Mouse (Mus musculus) limb, embryonic 11.5 days (tissue): ENCODE data around the gene Manba. TPM values are rescaled to one million over a fixed set of nuclear protein-coding genes. Genes with fewer than 3 reads are reported as not detected.

Source experiments
- ATAC-seq: fragments of 200-750 bp; cut with Nextera tagmentation; 2 replicates; pipeline ENCODE4 v1.8.0; 2017; ENCODE audit warnings: low read depth; ENCODE audit not compliant: insufficient number of reproducible peaks, low FRiP score, low TSS enrichment
- DNase-seq: peaks from one replicate; pipeline ENCODE4 v3.0.0-alpha.2; 2015; ENCODE audit warnings: low spot score
- H3K27ac ChIP-seq: fragments of 300-500 bp; sonication (generic); replicated peaks from 2 replicates; pipeline ENCODE4 v1.5.1; 2014; ENCODE audit warnings: low read depth, mild to moderate bottlenecking, low read length
- H3K27me3 ChIP-seq: fragments of 300-500 bp; sonication (generic); 2 replicates; pipeline ENCODE4 v1.6.1; 2014; ENCODE audit warnings: mild to moderate bottlenecking, low read length, mixed read lengths; ENCODE audit not compliant: control insufficient read depth, insufficient read depth
- H3K36me3 ChIP-seq: fragments of 300-500 bp; sonication (generic); 2 replicates; pipeline ENCODE4 v1.6.1; 2014; ENCODE audit warnings: mild to moderate bottlenecking, low read length, moderate library complexity, mixed read lengths; ENCODE audit not compliant: control insufficient read depth, insufficient read depth
- H3K4me1 ChIP-seq: fragments of 300-500 bp; sonication (generic); 2 replicates; pipeline ENCODE4 v1.6.1; 2014; ENCODE audit warnings: low read length, mixed read lengths; ENCODE audit not compliant: control insufficient read depth, insufficient read depth
- H3K4me2 ChIP-seq: fragments of 300-500 bp; sonication (generic); 2 replicates; pipeline ENCODE4 v1.6.1; 2014; ENCODE audit warnings: low read depth, mild to moderate bottlenecking, moderate library complexity; ENCODE audit not compliant: severe bottlenecking
- H3K4me3 ChIP-seq: fragments of 300-500 bp; sonication (generic); 2 replicates; pipeline ENCODE4 v1.5.1; 2014; ENCODE audit warnings: low read depth, low read length
- H3K9ac ChIP-seq: fragments of 300-500 bp; sonication (generic); 2 replicates; pipeline ENCODE4 v1.6.1; 2014; ENCODE audit warnings: mild to moderate bottlenecking, low read length
- H3K9me3 ChIP-seq: fragments of 300-500 bp; sonication (generic); 2 replicates; pipeline ENCODE4 v1.6.1; 2016; ENCODE audit warnings: low read length; ENCODE audit not compliant: control insufficient read depth
- WGBS: fragments of 180-500 bp; shearing (Covaris S2); extraction: QIAGEN DNeasy Blood & Tissue Kit; methylation state at CpG from one replicate; pipeline ENCODE4 v1.1.7; 2014; 5-methylcytosine and 5-hydroxymethylcytosine counted together
- polyA plus RNA-seq: library from polyadenylated mRNA; unstranded; fragments of >200 nt; fragmentation: Nextera tagmentation; extraction: Ambion mirVana; gene quantifications from 2 replicates; pipeline ENCODE4 v1.2.1, GENCODE M21; 2014

The Manba gene
- polyA plus RNA-seq, 1 experiment from 2014 or later = 4.1 TPM

GRCm38 (mm10) chr3:135510372-135510771, 25.0 kb downstream of the Manba start:
- ATAC-seq = no peak
- WGBS = 94% methylated on average over 3 of the region's 3 CpGs

GRCm38 (mm10) chr3:135511683-135512082, 26.3 kb downstream of the Manba start:
- no peaks in the 10 kb centered on the region for H3K4me1 ChIP-seq
- ATAC-seq (no peak), DNase-seq (no peak)
- H3K4me3 ChIP-seq = no peak overlapping the region
- H3K27me3 ChIP-seq = no peaks in the 10 kb centered on the region
- H3K36me3 ChIP-seq = no peaks in the 10 kb centered on the region
- no peak overlapping the region for H3K27ac ChIP-seq
- no peaks in the 10 kb centered on the region for H3K9me3 ChIP-seq
- H3K9ac ChIP-seq = no peak overlapping the region
- 52% methylated on average over 11 of the region's 11 CpGs for WGBS
- H3K4me2 ChIP-seq = no peak overlapping the region

More at GRCm38 (mm10) chr3:135510372-135510771, 25.0 kb downstream of the Manba start:
- H3K4me2 ChIP-seq = no peak overlapping the region
- no peaks in the 10 kb centered on the region for H3K9me3 ChIP-seq
- no peak for DNase-seq
- no peaks in the 10 kb centered on the region for H3K4me1 ChIP-seq
- no peaks in the 10 kb centered on the region for H3K36me3 ChIP-seq
- H3K4me3 ChIP-seq = no peak overlapping the region
- no peak overlapping the region for H3K27ac ChIP-seq
- no peaks in the 10 kb centered on the region for H3K27me3 ChIP-seq
- H3K9ac ChIP-seq = no peak overlapping the region

GRCm38 (mm10) chr3:135513270-135513669, 27.9 kb downstream of the Manba start:
- H3K36me3 ChIP-seq = no peaks in the 10 kb centered on the region
- H3K9me3 ChIP-seq = no peaks in the 10 kb centered on the region
- WGBS = 52% methylated on average over 11 of the region's 11 CpGs
- no peak overlapping the region for H3K27ac ChIP-seq
- DNase-seq = no peak
- H3K4me1 ChIP-seq = no peaks in the 10 kb centered on the region
- no peak for ATAC-seq
- H3K9ac ChIP-seq = no peak overlapping the region
- no peaks in the 10 kb centered on the region for H3K27me3 ChIP-seq
- H3K4me3 ChIP-seq = no peak overlapping the region
- H3K4me2 ChIP-seq = no peak overlapping the region

GRCm38 (mm10) chr3:135513800-135514425, 28.5 kb downstream of the Manba start:
- 80% methylated on average over 14 of the region's 14 CpGs for WGBS
- Histone ChIP-seq H3K27ac (no peak overlapping the region), H3K4me1 (no peaks in the 10 kb centered on the region), H3K27me3 (no peaks in the 10 kb centered on the region), H3K4me3 (no peak overlapping the region), H3K36me3 (no peaks in the 10 kb centered on the region), H3K4me2 (no peak overlapping the region), H3K9me3 (no peaks in the 10 kb centered on the region), H3K9ac (no peak overlapping the region)
- ATAC-seq = no peak
- DNase-seq = no peak

GRCm38 (mm10) chr3:135515246-135515645, 29.8 kb downstream of the Manba start:
- no peak overlapping the region for H3K4me3 ChIP-seq
- no peak overlapping the region for H3K9ac ChIP-seq
- no peak overlapping the region for H3K4me2 ChIP-seq
- ATAC-seq = no peak
- H3K27me3 ChIP-seq = no peaks in the 10 kb centered on the region
- no peaks in the 10 kb centered on the region for H3K36me3 ChIP-seq
- H3K4me1 ChIP-seq = no peaks in the 10 kb centered on the region
- no peaks in the 10 kb centered on the region for H3K9me3 ChIP-seq
- no peak overlapping the region for H3K27ac ChIP-seq
- no peak for DNase-seq
- 81% methylated on average over 5 of the region's 5 CpGs for WGBS

GRCm38 (mm10) chr3:135516891-135517290, 31.5 kb downstream of the Manba start:
- H3K4me2 ChIP-seq = no peak overlapping the region
- no peaks in the 10 kb centered on the region for H3K27me3 ChIP-seq
- no peaks in the 10 kb centered on the region for H3K9me3 ChIP-seq
- no peak overlapping the region for H3K9ac ChIP-seq
- no peaks in the 10 kb centered on the region for H3K4me1 ChIP-seq
- no peak for DNase-seq
- no peak overlapping the region for H3K27ac ChIP-seq
- 77% methylated on average over 6 of the region's 6 CpGs for WGBS
- no peak for ATAC-seq
- no peaks in the 10 kb centered on the region for H3K36me3 ChIP-seq
- no peak overlapping the region for H3K4me3 ChIP-seq

- no peaks in the 10 kb centered on the region for H3K36me3 ChIP-seq
- no peaks in the 10 kb centered on the region for H3K4me1 ChIP-seq
- no peak overlapping the region for H3K27ac ChIP-seq
- no peak overlapping the region for H3K9ac ChIP-seq
- H3K4me2 ChIP-seq = no peak overlapping the region
- DNase-seq (no peak), ATAC-seq (no peak)
- no peaks in the 10 kb centered on the region for H3K27me3 ChIP-seq
- H3K9me3 ChIP-seq = no peaks in the 10 kb centered on the region
- 71% methylated on average over 5 of the region's 5 CpGs for whole genome bisulfite sequencing
- no peak overlapping the region for H3K4me3 ChIP-seq
These were observed 33.5 kb downstream of the Manba start for GRCm38 (mm10) chr3:135518882-135519281.

GRCm38 (mm10) chr3:135519584-135519983, 34.2 kb downstream of the Manba start:
- H3K4me1 ChIP-seq = no peaks in the 10 kb centered on the region
- WGBS = 71% methylated on average over 6 of the region's 6 CpGs
- no peak overlapping the region for H3K9ac ChIP-seq

GRCm38 (mm10) chr3:135521963-135522362, 36.6 kb downstream of the Manba start:
- WGBS = 63% methylated on average over 4 of the region's 4 CpGs
- H3K9ac ChIP-seq = no peak overlapping the region
- ATAC-seq = no peak
- H3K27me3 ChIP-seq = no peaks in the 10 kb centered on the region
- H3K27ac ChIP-seq = no peak overlapping the region
- no peaks in the 10 kb centered on the region for H3K9me3 ChIP-seq
- no peak for DNase-seq
- no peaks in the 10 kb centered on the region for H3K4me1 ChIP-seq
- no peaks in the 10 kb centered on the region for H3K36me3 ChIP-seq
- no peak overlapping the region for H3K4me2 ChIP-seq
- H3K4me3 ChIP-seq = no peak overlapping the region

More at GRCm38 (mm10) chr3:135519584-135519983, 34.2 kb downstream of the Manba start:
- ATAC-seq (no peak), DNase-seq (no peak)
- Histone ChIP-seq H3K36me3 (no peaks in the 10 kb centered on the region), H3K4me2 (no peak overlapping the region), H3K4me3 (no peak overlapping the region), H3K9me3 (no peaks in the 10 kb centered on the region), H3K27ac (no peak overlapping the region), H3K27me3 (no peaks in the 10 kb centered on the region)
